Mouse (Mus musculus) adipose tissue, adult 10 weeks (tissue): ENCODE data around the gene Hmgxb4. TPM values are rescaled to one million over a fixed set of nuclear protein-coding genes. Genes with fewer than 3 reads are reported as not detected.

Source experiments
- polyA plus RNA-seq: library from polyadenylated mRNA; stranded (reverse); fragments of 350-450 nt; fragmentation: Illumina TruSeq; extraction: RNeasy Lipid Tissue Mini Kit (QIAGEN cat#74804); gene quantifications from one replicate; pipeline ENCODE4 v1.2.3, GENCODE M21; 2014; ENCODE audit warnings: low read depth, low replicate concordance

The Hmgxb4 gene
- polyA plus RNA-seq, result 15.1 TPM

GRCm38 (mm10) chr8:74993081-74993474 is at the start of gene Hmgxb4:
Gene Hmgxb4, plus strand, starts transcription at chr8:74993356.

DNA sequence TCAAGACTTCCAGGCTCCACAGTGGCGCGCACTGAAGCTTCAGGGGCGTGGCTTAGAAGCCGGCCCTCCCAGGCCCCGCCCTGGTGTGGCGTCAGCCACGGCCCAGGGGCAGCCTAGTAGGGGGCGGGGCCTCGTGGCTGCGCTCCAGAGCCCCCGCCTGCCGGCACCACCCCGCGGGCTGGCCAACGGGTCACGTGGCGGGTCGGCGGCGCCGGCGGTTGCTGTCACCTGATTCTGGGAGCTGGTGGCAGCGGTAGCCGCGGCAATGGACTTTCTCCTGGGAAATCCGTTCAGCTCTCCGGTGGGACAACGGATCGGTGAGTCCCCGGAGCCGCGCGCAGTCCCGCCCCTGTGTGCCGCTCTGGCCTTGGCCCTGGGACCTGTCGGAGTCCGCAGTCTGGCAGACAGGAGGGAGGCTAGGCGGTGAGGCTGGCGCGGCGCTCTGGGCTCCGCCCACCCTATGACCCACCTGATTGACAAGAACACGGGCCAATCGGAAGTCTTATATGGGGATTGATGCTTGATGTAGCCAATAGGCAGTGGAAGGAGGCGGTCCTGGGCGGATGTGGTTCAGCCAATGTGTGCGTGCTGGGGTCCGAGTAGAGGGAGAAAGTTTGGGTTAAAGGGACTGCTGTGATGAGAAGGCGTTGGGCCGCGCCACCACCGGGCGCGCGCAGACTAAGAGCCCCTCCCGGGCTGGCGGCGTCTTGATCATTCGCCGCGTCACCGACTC is 40.5 kb downstream of the Hmgxb4 start, which contains the start of gene Tom1:
TSS of gene Tom1 (plus strand) at position 195 of the 733 bp plus-strand sequence.

Other genes with a start within 250 kb of the Hmgxb4 start
- gene Isx, start 120.2 kb upstream of the Hmgxb4 start, polyA plus RNA-seq, result not detected
- gene Tom1, start 40.3 kb downstream of the Hmgxb4 start, polyA plus RNA-seq, result 32.5 TPM
- gene Hmox1, start 100.3 kb downstream of the Hmgxb4 start, polyA plus RNA-seq, result 22.6 TPM
- gene Mcm5, start 116.2 kb downstream of the Hmgxb4 start, polyA plus RNA-seq, result 5.9 TPM
- gene Rasd2, start 220.6 kb downstream of the Hmgxb4 start, polyA plus RNA-seq, result 5.6 TPM